Mouse (Mus musculus) brown adipose tissue, adult 24 weeks (tissue): ENCODE data around the gene Gse1. TPM values are rescaled to one million over a fixed set of nuclear protein-coding genes. Genes with fewer than 3 reads are reported as not detected.

ENCODE experiments used
- H3K27ac ChIP-seq: fragments of 200-500 bp; replicated peaks from 2 replicates; pipeline ENCODE4 v1.5.1; 2012; ENCODE audit warnings: low read depth, mild to moderate bottlenecking, low read length
- H3K4me1 ChIP-seq: fragments of 200-500 bp; 2 replicates; pipeline ENCODE4 v1.6.1; 2012; ENCODE audit warnings: low read length, mixed read lengths; ENCODE audit not compliant: control insufficient read depth, insufficient read depth, insufficient read length
- H3K4me3 ChIP-seq: fragments of 200-500 bp; 2 replicates; pipeline ENCODE4 v1.5.1; 2012; ENCODE audit warnings: low read depth, mild to moderate bottlenecking, low read length, moderate library complexity; ENCODE audit not compliant: insufficient read depth
- polyA plus RNA-seq: library from polyadenylated mRNA; stranded (reverse); fragments of >200 nt; gene quantifications from 2 replicates; pipeline ENCODE4 v1.2.4, GENCODE M21; 2012; ENCODE audit not compliant: missing spikeins, insufficient read depth, insufficient read length

The Gse1 gene
- polyA plus RNA-seq, 1 experiment = 9.9 TPM

GRCm38 (mm10) chr8:120441637-120442036, 213.4 kb downstream of the Gse1 start:
- H3K4me1 ChIP-seq = peaks cover 26% of the 10 kb centered on the region
- 0 out of 2 replicates have a peak overlapping the region, but pooled peaks have one; percentile 2 for H3K27ac ChIP-seq
- H3K4me3 ChIP-seq = no peak overlapping the region

- H3K27ac ChIP-seq = no peak overlapping the region
- H3K4me3 ChIP-seq = no peak overlapping the region
- peaks cover 23% of the 10 kb centered on the region for H3K4me1 ChIP-seq
Measured at GRCm38 (mm10) chr8:120442306-120443003, 214.2 kb downstream of the Gse1 start.

- Histone ChIP-seq H3K27ac (no peak overlapping the region), H3K4me3 (no peak overlapping the region), H3K4me1 (peaks cover 27% of the 10 kb centered on the region)
Measured at GRCm38 (mm10) chr8:120445249-120445648, 217.0 kb downstream of the Gse1 start.

- no peak overlapping the region for H3K4me3 ChIP-seq
- H3K27ac ChIP-seq = peak overlapping the region; percentile 86; the same call in 1 of the 2 replicates
- peaks cover 7% of the 10 kb centered on the region for H3K4me1 ChIP-seq
Measured at GRCm38 (mm10) chr8:120448131-120448530, 219.9 kb downstream of the Gse1 start.

GRCm38 (mm10) chr8:120449139-120449538, 220.9 kb downstream of the Gse1 start:
- peak overlapping the region; percentile 90 for H3K27ac ChIP-seq
- no peak overlapping the region for H3K4me3 ChIP-seq
- H3K4me1 ChIP-seq = peaks cover 7% of the 10 kb centered on the region

GRCm38 (mm10) chr8:120449608-120450031, 221.4 kb downstream of the Gse1 start:
- H3K4me1 ChIP-seq = peaks cover 7% of the 10 kb centered on the region
- H3K27ac ChIP-seq = peak overlapping the region; percentile 90
- H3K4me3 ChIP-seq = no peak overlapping the region

GRCm38 (mm10) chr8:120452111-120452510, 223.9 kb downstream of the Gse1 start:
- Histone ChIP-seq H3K4me3 (no peak overlapping the region), H3K27ac (no peak overlapping the region), H3K4me1 (peaks cover 8% of the 10 kb centered on the region)

- Histone ChIP-seq H3K4me3 (no peak overlapping the region), H3K4me1 (peaks cover 13% of the 10 kb centered on the region), H3K27ac (no peak overlapping the region)
Measured at GRCm38 (mm10) chr8:120454404-120454803, 226.1 kb downstream of the Gse1 start.

GRCm38 (mm10) chr8:120460375-120460774, 232.1 kb downstream of the Gse1 start:
- Histone ChIP-seq H3K4me1 (peaks cover 17% of the 10 kb centered on the region), H3K27ac (no peak overlapping the region), H3K4me3 (no peak overlapping the region)

- peaks cover 19% of the 10 kb centered on the region for H3K4me1 ChIP-seq
- H3K4me3 ChIP-seq = no peak overlapping the region
- no peak overlapping the region for H3K27ac ChIP-seq
Measured at GRCm38 (mm10) chr8:120462119-120462551, 233.9 kb downstream of the Gse1 start.

GRCm38 (mm10) chr8:120462611-120463010, 234.4 kb downstream of the Gse1 start:
- Histone ChIP-seq H3K4me3 (no peak overlapping the region), H3K4me1 (peaks cover 19% of the 10 kb centered on the region), H3K27ac (no peak overlapping the region)

- Histone ChIP-seq H3K27ac (peak overlapping the region; percentile 53), H3K4me3 (no peak overlapping the region), H3K4me1 (peaks cover 14% of the 10 kb centered on the region)
Measured at GRCm38 (mm10) chr8:120463918-120464584, 235.8 kb downstream of the Gse1 start.

- Histone ChIP-seq H3K4me3 (no peak overlapping the region), H3K4me1 (peaks cover 9% of the 10 kb centered on the region; the same call in 1 of the 2 replicates), H3K27ac (peak overlapping the region; percentile 68)
Measured at GRCm38 (mm10) chr8:120464585-120464937, 236.3 kb downstream of the Gse1 start.

- Histone ChIP-seq H3K4me3 (no peak overlapping the region), H3K4me1 (peaks cover 5% of the 10 kb centered on the region; the same call in 1 of the 2 replicates), H3K27ac (peak overlapping the region; percentile 68)
Measured at GRCm38 (mm10) chr8:120465710-120466109, 237.5 kb downstream of the Gse1 start.

GRCm38 (mm10) chr8:120466266-120466665, 238.0 kb downstream of the Gse1 start:
- peaks cover 5% of the 10 kb centered on the region; the same call in 1 of the 2 replicates for H3K4me1 ChIP-seq
- H3K4me3 ChIP-seq = no peak overlapping the region
- H3K27ac ChIP-seq = no peak overlapping the region

GRCm38 (mm10) chr8:120467598-120467997, 239.3 kb downstream of the Gse1 start:
- H3K4me1 ChIP-seq = peaks cover 7% of the 10 kb centered on the region
- H3K27ac ChIP-seq = no peak overlapping the region
- H3K4me3 ChIP-seq = no peak overlapping the region
